Mouse (Mus musculus) heart, postnatal 4 days (tissue): ENCODE data around the gene Kcnk7. TPM values are rescaled to one million over a fixed set of nuclear protein-coding genes. Genes with fewer than 3 reads are reported as not detected.

Experiments used
- DNase-seq: peaks from one replicate; pipeline ENCODE4 v3.0.0; 2021
- total RNA-seq, 2 experiments: library from RNA; stranded (reverse); gene quantifications; 2 replicates each; pipeline ENCODE4 v1.2.3; 2021

Kcnk7 gene
- total RNA-seq, 2 experiments from 2014 or later, result not detected

GRCm38 (mm10) chr19:5725767-5726515 is 21.8 kb downstream of the Kcnk7 start, which contains the start of gene Ehbp1l1:
TSS of gene Ehbp1l1 (minus strand) at chr19:5726317.
- DNase-seq, result peak; percentile 87

DNA sequence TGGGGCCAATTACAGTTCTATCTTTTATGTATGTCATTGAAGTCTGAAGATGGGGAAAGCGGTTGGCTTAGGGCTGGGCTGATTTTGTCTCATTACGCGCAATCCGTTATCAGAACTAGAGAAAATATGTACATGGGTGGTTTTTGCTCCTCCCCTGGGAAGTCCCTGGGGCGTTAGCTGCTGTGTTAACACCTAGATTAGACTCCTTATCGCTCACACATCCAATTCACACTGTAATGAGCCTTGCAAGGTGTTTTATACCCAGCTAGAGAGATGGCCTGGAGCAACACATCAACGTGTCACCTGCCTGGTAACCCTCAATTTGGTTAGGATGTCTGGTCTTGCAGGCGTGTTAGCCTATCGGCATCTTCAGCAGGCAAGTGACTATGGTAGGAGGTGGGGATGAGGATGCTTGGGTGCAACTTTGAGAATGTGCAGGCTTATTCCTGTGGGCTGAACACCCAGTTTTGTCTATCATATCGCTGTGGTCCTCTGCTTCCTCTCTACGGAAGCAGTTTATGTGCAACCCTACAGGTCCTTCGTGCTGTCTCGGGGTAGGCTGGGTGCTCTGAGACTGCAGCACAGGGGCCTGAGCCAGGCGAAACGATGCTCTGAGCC is 22.9 kb downstream of the Kcnk7 start:
- no peak for DNase-seq

GRCm38 (mm10) chr19:5727701-5728100 is 23.5 kb downstream of the Kcnk7 start:
- peak; percentile 95 for DNase-seq

DNA sequence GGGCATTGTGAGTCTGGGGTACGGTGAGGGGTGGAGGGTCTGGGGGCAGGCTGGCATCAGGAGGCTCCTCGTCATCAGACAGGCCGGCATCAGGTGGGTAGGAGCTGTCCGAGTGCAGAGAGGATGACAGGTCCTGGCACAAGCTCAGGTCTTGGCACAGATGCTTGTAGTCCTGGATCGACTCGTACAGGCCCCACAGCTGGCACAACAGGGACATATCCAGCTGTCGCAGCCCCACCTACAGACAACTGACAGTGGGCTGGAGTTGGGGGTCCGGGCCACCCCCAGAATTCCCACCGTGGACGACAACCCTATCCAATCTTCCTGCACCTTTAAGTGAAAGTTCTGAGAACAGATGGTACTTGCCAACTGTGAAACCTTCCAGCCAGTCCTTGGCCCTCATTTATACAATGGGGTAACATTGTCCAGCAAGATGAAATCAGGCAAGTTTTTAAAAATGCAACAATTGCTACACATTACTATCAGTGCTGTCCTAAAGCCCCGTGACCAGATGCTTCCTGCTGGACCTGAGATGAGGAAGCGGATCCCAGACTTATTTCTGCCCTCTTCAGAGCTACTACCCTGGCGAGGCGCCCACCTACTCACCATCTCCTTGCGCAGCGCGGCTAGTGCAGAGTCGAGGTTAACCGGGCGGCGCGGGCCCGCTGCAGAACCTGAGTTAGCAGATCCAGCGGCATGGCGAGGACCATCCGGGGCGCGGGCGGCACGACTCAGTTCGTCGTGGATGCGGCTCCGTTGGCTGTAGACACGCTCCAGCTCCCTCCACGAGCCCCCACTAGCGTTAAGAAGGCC is 24.7 kb downstream of the Kcnk7 start:
- DNase-seq, result peak; percentile 74

- peak; percentile 92 for DNase-seq
Measured at GRCm38 (mm10) chr19:5729444-5729815, 25.3 kb downstream of the Kcnk7 start, which contains the start of gene Fam89b. TSS of gene Fam89b (minus strand) at chr19:5729653.

DNA sequence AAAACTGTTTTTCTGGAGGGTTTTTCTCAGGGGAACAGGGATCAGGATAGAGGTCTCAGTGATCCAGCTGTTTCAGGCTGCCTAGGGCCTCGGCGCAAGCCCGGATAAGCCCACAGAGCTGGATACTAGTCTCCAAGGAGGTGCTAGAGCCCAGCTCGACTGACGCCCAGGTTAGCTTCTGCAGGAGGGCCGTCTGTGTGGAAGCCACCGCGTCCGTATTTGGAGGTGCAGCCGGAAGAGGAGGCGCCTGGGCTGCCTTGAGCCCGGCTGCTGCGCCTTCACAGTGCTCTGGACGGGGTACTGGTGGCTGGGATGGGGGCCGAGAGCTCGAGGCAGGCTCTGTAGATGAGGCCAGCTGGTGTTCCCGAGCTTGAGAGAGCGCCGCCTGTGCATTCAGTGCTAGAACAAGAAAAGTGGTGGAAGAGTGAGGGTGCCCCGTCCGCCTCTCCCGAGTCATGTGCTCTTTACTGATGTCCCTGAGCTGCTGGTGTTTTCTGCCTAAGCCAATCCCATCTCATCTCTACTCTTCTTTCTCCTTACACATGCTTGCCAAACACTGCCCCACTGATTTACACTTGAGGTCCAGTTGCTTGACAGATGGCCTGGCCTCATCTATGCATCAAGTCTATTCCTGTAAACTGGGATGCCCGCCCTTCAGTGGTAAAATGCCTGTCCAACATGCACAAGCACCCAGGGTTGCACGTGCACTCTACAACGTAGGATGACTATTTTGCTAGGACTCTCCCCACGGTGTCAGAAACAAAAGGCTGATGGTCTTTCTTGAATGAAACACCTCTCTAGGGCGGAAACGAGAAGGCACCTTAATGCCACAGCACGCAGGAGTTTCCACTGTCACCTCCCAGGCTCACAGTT is 26.4 kb downstream of the Kcnk7 start:
- peak; percentile 53 for DNase-seq

DNA sequence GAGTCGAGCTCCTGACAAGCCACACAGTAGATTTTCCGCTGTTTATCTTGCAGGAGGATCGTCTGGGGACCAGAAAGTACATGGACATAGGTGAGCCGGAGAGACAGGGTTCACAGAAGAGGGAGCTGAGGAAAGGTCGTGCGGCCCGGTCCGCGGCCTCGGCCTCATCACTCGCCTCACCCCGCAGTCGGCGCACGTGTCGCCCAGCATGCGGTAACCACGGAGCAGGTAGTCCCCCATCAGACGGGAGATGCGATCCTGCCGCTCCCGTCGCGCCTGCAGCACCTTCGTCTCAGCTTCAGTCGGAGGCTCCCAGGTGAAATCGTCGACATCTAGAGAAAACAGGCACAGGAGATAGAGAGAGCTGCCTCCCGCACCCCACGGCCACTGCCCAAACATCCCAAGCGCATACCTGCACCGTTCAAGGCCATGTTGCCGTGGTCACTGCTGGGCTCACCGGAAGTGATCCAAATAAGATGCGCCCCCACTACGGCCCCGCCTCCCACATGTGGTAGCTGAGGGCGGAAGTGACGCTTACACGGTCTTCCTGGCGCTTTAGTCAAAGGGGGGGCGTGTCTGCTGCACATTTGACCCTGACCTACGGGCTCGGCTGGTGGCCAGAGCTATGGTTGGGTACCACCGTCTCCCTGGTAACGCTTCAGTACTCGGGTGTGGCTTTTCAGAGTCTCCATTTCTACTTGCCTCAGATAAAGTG is 27.3 kb downstream of the Kcnk7 start:
- peak; percentile 94 for DNase-seq

DNA sequence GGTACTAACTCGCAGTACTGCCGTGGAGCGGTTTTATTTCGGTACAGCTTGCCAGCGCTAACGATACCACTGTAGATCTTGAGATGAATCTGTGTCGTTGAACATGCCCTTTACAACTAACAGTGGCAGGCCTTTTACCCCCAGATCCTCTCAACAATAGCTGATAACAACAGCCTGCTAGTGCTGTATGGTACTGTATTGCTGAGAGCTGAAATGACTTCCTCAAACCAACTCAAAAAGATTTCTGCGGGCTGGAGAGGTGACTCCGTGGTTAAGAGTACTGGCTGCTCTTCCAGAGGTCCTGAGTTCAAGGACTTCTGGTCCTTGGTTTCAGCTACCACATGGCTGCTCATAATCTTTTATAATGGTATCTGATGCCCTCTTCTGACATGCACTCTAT is 30.2 kb downstream of the Kcnk7 start:
- no peak for DNase-seq

- no peak for DNase-seq
Measured at GRCm38 (mm10) chr19:5739446-5739845, 35.3 kb downstream of the Kcnk7 start.

DNA sequence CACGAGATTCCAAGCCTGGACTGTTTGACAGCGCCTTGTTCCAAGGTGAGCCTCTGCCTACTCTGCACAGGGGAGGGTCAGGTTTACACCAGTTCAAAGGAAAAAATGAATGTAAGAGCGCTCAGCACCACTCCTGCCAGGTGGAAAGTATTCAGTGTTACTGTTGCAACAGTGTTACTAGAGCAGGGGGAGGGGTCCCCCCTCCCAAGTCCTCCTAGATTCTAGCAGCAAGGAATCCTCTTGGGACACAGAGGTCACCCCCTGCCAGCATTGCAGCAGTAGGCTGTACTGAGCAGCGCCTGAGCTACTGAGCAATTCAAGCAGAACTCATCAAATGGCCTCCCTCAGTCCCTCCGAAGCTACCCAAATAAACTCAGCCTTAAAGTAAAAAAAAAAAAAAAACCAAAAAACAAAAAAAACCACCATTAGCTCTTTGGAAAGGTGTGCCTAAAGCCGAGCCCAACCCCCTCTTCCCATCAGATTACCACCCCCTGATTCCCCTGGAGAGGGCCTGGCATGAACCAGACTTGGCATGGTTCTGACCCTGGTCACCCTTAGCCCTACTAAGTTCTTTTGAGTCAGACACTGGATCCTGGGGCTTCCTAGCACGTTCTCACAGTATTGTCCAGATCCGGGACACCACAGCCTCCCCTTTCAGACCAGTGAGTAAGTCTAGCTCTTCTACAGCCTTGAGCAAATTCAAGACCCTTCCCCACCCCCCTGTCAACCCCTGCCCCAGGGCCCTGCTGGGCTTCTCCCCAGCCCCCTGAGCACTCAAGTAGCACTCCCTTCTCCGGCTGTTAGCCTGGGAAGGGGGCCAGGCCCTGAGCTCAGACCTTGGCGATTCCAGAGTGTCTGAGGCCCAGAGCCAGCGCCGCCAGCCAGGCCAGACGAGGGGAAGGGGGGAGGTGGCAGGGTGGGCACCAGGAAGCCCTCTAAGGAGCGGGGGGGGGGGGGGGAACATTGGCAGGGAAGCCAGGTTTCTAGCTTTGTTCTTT is 36.5 kb downstream of the Kcnk7 start, which contains the start of gene Ltbp3:
Gene Ltbp3 (plus strand): TSS at position 585 of the 998 bp plus-strand sequence.
- peak; percentile 90 for DNase-seq

- peak; percentile 91 for DNase-seq
Measured at GRCm38 (mm10) chr19:5741641-5742240, 37.6 kb downstream of the Kcnk7 start.

DNA sequence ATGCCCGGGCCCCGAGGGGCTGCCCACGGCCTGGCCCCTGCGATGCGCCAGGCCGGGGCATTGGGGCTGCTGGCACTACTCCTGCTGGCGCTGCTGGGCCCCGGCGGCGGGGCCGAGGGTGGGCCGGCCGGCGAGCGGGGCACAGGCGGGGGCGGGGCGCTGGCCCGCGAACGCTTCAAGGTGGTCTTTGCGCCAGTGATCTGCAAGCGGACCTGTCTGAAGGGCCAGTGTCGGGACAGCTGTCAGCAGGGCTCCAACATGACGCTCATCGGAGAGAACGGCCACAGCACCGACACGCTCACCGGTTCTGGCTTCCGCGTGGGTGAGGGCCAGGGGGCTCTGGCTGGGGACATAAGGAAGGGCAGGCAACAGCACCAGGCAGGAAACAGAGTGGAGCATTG is 38.1 kb downstream of the Kcnk7 start:
- no peak for DNase-seq

DNA sequence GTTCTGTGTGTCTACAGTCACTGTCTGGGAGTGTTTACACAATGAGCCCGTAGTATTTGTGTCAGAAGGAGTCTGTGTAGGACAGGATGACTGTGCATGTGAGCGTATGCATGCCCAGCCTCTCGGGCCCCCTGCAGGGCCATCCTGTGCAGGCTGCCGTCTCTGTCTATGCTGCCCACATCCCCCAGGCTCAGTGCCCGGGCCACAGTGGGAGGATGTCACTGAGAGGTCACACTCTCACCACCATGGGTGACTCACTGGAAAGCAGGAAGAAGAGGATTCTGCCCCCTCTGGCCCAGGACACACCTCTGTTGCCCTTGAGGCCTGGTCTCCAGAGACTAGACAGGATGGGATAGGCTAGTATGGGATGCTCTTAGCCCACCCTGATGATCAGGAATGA is 39.4 kb downstream of the Kcnk7 start:
- DNase-seq, result peak; percentile 36

- DNase-seq, result no peak
Measured at GRCm38 (mm10) chr19:5745756-5746710, 41.9 kb downstream of the Kcnk7 start.

DNA sequence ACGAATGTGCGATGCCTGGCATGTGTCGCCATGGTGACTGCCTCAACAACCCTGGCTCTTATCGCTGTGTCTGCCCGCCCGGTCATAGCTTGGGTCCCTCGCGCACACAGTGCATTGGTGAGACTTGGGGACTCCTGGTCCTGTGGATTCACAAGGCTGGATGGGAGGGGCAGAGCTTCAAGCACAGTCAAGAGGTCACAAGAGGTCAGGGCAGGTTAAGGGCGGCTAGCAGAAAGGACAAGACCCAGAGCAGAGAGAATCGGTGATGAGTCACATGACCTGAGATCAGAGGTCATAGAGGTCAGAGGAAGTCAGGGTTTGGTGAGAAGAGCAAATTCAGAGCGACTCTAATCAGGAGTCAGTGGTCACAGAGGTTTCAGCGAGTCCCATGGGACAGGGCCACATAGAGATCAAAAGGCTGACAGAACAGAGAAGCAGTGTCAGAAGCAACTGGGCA is 42.8 kb downstream of the Kcnk7 start:
- DNase-seq, result no peak

DNA sequence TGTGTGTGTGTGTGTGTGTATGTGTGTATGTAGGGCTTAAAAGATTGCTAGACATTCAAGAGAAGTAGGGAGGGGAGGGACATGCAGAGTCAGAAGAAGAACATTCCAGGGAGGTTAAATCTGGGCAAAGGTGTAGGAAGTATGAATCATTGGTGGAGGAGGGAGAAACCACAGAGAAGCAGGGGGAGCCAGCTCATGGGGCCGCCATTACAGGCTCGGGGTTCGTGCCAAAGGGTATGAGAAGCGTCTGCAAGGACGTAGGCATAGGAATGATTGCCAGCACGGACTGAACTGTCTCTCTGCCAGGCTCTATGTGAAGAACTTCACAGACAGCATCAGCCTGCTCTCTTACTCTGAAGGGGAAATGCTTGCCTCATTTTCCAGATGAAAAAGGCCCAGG is 45.3 kb downstream of the Kcnk7 start:
- no peak for DNase-seq

- DNase-seq, result no peak
Measured at GRCm38 (mm10) chr19:5750951-5751350, 46.8 kb downstream of the Kcnk7 start.

- peak; percentile 57 for DNase-seq
Measured at GRCm38 (mm10) chr19:5751742-5752141, 47.6 kb downstream of the Kcnk7 start.
